Mouse (Mus musculus) lung, adult 2 months (tissue): ENCODE results near the gene Nicn1. TPM values are rescaled to one million over a fixed set of nuclear protein-coding genes. Genes with fewer than 3 reads are reported as not detected.
"Not testable (repeated sequence)": the region's sequence is repeated elsewhere in the genome, so short reads cannot be mapped to it uniquely, and the experiment has no call there.

Experiments used
- DNase-seq: peaks from one replicate; pipeline ENCODE4 v3.0.0; 2022
- H3K4me1 ChIP-seq: fragments of 200-500 bp; 2 replicates; pipeline ENCODE4 v1.6.1; 2011; ENCODE audit warnings: low read length; ENCODE audit not compliant: control insufficient read depth, insufficient read depth
- H3K4me3 ChIP-seq: fragments of 200-500 bp; replicated peaks from 2 replicates; pipeline ENCODE3; 2011; ENCODE audit warnings: low read depth, mild to moderate bottlenecking, control low read depth, low read length; ENCODE audit errors: extremely low read depth
- CTCF ChIP-seq: fragments of 200-500 bp; IDR thresholded peaks from 2 replicates; pipeline ENCODE4 v1.5.1; 2011; ENCODE audit warnings: mild to moderate bottlenecking, low read length, control low read depth; ENCODE audit not compliant: insufficient read depth
- POLR2A ChIP-seq: fragments of 200-500 bp; IDR thresholded peaks from 2 replicates; pipeline ENCODE4 v1.6.1; 2011; ENCODE audit warnings: low read depth, mild to moderate bottlenecking, control low read depth, low read length, borderline replicate concordance; ENCODE audit errors: extremely low read depth
- WGBS: fragments of 180-500 bp; shearing (Covaris S2); methylation state at CpG from one replicate; pipeline ENCODE4 v1.1.7; 2018; 5-methylcytosine and 5-hydroxymethylcytosine counted together
- polyA plus RNA-seq: library from polyadenylated mRNA; depleted of rRNA; stranded (reverse); fragments of >200 nt; gene quantifications from 2 replicates; pipeline ENCODE4 v1.2.3, GENCODE M21; 2012

The Nicn1 gene
- polyA plus RNA-seq, 1 experiment = 21.4 TPM

DNA sequence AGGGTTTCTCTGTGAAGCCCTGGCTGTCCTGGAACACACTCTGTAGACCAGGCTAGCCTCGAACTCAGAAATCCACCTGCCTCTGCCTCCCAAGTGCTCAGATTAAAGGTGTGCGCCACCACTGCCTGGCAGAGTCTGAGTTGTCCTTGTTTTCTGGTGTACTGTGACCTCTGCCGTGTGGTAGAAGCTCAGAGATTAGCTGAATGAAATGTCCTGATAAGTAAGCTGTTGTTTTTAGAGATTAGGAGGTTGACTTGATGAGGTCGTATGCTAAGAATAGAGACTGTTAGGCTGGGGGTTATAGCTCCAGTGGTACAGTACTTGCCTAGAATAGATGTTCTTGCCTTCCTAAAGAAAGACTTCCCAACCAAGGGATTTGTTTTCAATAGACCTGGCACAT, 14.5 kb downstream of the Nicn1 start:
- 62% methylated on average over 4 of the region's 4 CpGs for WGBS

DNA sequence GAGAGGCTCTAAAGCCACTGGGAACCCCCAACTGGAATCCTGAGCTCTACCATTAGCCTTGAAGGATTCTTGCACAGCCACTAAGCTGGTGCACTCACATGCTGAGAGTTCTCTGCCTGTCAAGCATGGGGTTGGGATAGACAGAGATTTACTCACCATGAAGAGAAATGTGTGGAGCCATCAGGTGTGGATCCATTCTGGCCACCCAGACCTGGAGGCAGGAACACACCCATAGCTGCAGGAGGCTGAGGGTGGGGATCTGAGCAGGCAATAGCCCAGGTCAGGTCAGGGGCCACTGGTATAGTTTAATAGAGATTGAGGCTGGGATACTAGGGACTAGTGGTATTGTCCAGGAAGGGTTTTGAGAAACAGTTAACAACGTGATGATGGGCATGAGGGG, 14.9 kb downstream of the Nicn1 start:
- H3K4me3 ChIP-seq = peak overlapping the region; percentile 90
- H3K4me1 ChIP-seq = peaks cover 13% of the 10 kb centered on the region
- 0% methylated on average over 1 of the region's 1 CpGs for whole genome bisulfite sequencing
- peak; percentile 39 for DNase-seq
- TF ChIP-seq POLR2A (no peak), CTCF (no peak)

More for the DNA sequence above, 14.5 kb downstream of the Nicn1 start:
- TF ChIP-seq POLR2A (no peak), CTCF (no peak)
- DNase-seq = no peak
- Histone ChIP-seq H3K4me1 (peaks cover 10% of the 10 kb centered on the region), H3K4me3 (no peak overlapping the region)

DNA sequence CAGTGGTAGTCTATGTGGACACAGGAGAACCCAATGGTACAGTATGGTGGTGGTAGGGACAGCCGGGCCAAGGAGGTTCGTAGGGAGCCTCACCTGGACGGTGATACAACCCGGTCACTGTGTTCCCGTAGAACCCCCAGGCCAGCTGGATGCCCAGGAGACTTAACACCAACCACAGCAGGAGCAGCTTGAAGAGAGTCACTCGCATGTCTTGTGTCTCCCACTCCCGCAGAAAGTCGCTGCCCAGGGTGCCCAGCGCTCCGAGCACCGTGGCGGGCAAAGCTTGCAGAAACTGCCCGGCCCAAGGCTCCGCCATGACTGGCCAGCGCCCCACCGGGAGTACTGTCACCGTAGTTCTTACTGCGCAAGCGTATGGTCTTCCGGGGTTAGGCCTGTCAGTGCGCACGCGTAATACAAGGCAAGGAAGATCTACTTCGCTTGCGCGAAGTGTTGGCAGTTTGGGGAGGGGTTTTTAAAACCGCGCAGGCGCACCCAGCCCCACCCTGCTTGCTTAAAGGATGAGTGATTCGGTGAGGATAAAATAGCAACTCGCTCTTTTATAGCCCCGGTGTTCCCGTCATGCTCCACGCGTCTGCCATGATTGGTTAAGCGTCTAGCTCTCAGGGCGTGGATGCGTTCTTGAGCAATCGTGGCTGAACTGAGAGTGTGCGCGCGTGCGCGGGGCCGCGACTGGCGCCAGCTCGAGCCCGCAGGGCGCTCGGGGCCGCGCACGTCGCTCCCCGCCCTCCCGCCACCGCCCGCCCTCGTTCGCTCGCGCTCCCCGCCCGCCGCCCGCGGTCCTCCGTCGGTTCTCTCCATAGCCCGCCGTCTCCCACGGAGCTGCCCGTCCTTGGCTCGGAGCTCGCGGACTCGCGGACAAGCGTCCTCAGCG, 15.6 kb downstream of the Nicn1 start, which contains the start of the genes Rhoa and Tcta:
Gene Rhoa, plus strand, starts transcription at position 501 of the 892 bp plus-strand sequence.
Gene Tcta, minus strand, starts transcription at position 532 of the 892 bp plus-strand sequence.
- DNase-seq = peak; percentile 97
- H3K4me3 ChIP-seq = peak within 1 kb of the TSS; percentile 90
- under 1% methylated on average over 81 of the region's 81 CpGs for WGBS
- H3K4me1 ChIP-seq = peaks cover 14% of the 10 kb centered on the region
- no peak for TF ChIP-seq CTCF
- TF ChIP-seq POLR2A = peak; percentile 98

DNA sequence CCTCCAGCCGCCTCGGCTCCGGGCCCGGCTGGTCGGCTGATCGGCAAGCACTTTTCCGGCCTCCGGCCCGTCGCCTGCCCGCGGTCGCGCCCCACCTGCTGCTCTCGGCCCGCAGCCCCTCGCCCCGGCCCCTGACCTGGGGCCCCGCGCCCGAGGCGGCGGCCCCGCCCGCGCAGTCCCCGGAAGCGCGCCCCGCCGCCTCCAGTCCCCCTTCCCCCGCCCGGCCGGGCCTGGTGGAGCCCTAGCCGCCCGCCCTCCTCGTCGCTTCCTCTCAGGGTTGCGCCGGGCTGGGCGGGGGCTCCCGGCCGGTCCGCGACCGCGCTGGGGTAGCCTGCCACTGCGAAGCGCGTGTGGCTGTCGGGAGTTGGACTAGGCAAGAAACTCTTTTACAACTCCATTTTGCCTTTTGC, 16.3 kb downstream of the Nicn1 start:
- WGBS = under 1% methylated on average over 50 of the region's 51 CpGs
- peaks cover 21% of the 10 kb centered on the region for H3K4me1 ChIP-seq
- TF ChIP-seq CTCF = no peak
- peak; percentile 41; the same call in 1 of the 2 replicates for TF ChIP-seq POLR2A
- no peak for DNase-seq
- peak overlapping the region; percentile 90 for H3K4me3 ChIP-seq

DNA sequence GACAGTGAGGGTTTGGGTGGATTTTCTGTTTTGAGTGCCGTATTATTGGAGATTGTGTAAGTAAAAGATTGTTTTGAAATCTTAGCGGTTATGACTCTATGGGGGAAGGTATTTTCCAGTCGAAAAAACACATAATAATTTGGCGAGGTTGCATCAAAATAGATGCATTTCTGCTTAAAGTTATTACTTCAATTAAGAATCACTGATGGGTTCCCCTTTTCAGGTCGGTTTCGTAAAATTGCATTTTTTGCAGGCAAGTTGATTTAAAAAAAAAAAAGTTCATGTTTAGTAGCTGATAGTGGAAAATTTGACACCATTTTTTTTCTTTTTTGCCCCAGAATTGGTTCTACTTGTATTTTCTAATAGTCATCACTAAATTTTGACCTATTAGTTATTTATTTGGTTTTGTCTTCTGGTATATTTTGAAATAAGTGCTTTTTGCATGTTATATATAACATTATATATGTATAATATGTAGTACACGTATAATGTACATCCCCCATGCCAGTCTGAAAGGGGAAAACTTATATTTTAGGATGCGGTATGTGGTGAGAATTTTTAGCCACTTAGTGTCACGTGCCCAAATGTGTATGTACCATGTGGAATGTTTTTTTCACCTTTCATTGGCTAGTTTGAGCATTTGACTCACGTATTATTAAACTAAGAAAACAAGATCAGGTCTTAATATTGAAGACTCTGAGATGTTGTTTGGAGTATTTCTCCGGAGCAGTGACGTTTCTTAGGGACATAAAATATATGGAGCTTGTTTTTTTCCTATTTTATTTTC, 17.0 kb downstream of the Nicn1 start:
- DNase-seq = no peak
- TF ChIP-seq CTCF (no peak), POLR2A (no peak)
- Histone ChIP-seq H3K4me3 (peak overlapping the region; percentile 82), H3K4me1 (peaks cover 22% of the 10 kb centered on the region)
- WGBS = 1% methylated on average over 12 of the region's 12 CpGs

DNA sequence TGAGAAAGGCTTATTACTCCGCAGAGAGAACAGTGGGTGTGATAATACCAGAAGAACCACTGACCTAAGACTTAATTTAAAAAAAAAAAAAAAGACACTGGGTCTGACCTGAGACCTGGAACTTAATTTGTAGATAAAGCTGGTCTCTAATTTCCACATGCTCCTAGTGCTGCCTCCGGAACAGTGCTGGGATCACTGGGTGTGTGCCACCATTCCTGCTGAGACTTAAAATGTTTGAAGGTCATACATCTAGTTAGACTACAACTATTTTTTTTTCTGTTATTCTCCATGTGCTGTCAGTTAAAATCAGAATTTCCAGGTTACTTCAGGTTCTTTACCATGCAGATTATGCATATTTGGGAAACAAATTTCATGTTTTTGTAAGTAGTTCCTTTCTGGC, 17.9 kb downstream of the Nicn1 start:
- no peak for TF ChIP-seq POLR2A
- no peak for TF ChIP-seq CTCF
- no peak for DNase-seq
- WGBS = 5% methylated on average over 2 of the region's 2 CpGs
- Histone ChIP-seq H3K4me3 (peak overlapping the region; percentile 58), H3K4me1 (peaks cover 22% of the 10 kb centered on the region)

DNA sequence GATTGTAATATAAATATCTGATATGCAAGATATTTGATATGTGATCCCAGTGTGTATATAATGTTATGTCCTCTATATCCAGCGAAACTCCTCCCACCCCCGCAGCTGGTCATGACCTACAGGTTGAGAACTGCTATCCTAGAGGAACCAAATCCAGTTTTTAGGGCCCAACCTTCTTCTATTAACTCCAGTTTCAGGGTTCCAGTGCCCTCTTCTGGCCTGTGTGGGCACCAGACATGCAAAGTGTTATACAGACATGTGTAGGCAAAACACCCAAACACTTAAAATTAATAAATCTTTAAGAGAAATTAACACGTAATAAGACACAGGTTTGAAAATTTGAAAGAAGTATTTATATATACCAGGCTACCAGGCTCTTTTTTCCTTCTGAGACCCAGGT, 27.3 kb downstream of the Nicn1 start:
- Histone ChIP-seq H3K4me1 (peaks cover 5% of the 10 kb centered on the region; the same call in 1 of the 2 replicates), H3K4me3 (no peak overlapping the region)
- TF ChIP-seq CTCF (no peak), POLR2A (no peak)
- no peak for DNase-seq
- 86% methylated on average over 3 of the region's 3 CpGs for whole genome bisulfite sequencing

DNA sequence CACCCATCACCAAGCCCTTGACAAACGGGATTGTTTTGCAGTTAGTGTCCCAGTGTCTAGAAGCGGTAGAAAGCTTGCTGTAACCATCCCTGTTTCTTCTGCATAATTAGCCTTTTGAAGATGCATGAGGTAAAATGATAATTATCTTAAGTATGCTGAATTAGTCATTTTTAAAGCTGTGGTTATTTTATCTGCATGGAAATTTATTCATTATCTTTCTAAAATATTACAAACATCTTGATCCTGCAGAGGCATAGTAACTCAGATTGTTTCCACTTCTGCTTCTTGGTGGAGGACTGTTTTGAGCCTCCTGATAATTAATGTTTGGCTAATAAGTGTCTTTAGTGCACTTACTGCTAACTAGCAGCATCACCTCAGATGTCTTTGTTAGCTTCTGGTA, 28.2 kb downstream of the Nicn1 start:
- peaks cover 5% of the 10 kb centered on the region; the same call in 1 of the 2 replicates for H3K4me1 ChIP-seq
- no peak for TF ChIP-seq CTCF
- H3K4me3 ChIP-seq = no peak overlapping the region
- DNase-seq = no peak
- WGBS = 60% methylated on average over 2 of the region's 2 CpGs

DNA sequence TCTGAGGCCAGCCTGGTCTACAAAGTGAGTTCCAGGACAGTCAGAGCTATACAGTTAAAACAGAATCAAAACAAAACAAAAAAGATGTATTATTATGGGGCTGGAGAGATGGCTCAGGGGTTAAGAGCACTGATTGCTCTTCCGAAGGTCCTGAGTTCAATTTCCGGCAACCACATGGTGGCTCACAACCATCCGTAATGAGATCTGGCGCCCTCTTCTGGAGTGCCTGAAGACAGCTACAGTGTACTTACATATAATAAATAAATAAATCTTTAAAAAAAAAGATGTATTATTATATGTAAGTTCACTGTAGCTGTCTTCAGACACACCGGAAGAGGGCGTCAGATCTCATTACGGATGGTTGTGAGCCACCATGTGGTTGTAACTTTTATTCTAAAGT, 31.8 kb downstream of the Nicn1 start:
- not testable (repeated sequence) for H3K4me3 ChIP-seq, DNase-seq
- 82% methylated on average over 7 of the region's 7 CpGs for WGBS
- H3K4me1 ChIP-seq = peaks cover 13% of the 10 kb centered on the region
